Mouse (Mus musculus): ENCODE measurements around the gene Ntmt1. TPM values are rescaled to one million over a fixed set of nuclear protein-coding genes. Genes with fewer than 3 reads are reported as not detected.
A peak's percentile ranks its signal among the peaks of the same experiment; 100 is the strongest.

The Ntmt1 gene
- polyA plus RNA-seq, 1 experiment: 14.6 TPM

- H3K4me1 ChIP-seq (ENCODE audit: control insufficient read depth, insufficient read depth, insufficient read length, low read length): 0 out of 2 replicates have a peak, but pooled peaks cover 3% of the 10 kb centered on the region
- no peak overlapping the region for H3K27ac ChIP-seq (replicated peaks; ENCODE audit: low read depth, low read length)
- H3K4me3 ChIP-seq (ENCODE audit: insufficient read depth, low read depth, low read length): no peak overlapping the region
Measured at GRCm38 (mm10) chr2:30799456-30799855, 8.2 kb upstream of the Ntmt1 start.

GRCm38 (mm10) chr2:30800671-30801066 is 7.0 kb upstream of the Ntmt1 start:
- H3K4me3 ChIP-seq (ENCODE audit: insufficient read depth, low read depth, low read length): 0 out of 2 replicates have a peak overlapping the region, but pooled peaks have one; percentile 61
- H3K4me1 ChIP-seq (ENCODE audit: control insufficient read depth, insufficient read depth, insufficient read length, low read length): 0 out of 2 replicates have a peak, but pooled peaks cover 3% of the 10 kb centered on the region
- H3K27ac ChIP-seq (replicated peaks; ENCODE audit: low read depth, low read length): no peak overlapping the region

GRCm38 (mm10) chr2:30801067-30801852 is 6.4 kb upstream of the Ntmt1 start:
- Histone ChIP-seq H3K27ac (replicated peaks; ENCODE audit: low read depth, low read length) (no peak overlapping the region), H3K4me3 (ENCODE audit: insufficient read depth, low read depth, low read length) (peak overlapping the region; percentile 61), H3K4me1 (ENCODE audit: control insufficient read depth, insufficient read depth, insufficient read length, low read length) (0 out of 2 replicates have a peak, but pooled peaks cover 3% of the 10 kb centered on the region)

GRCm38 (mm10) chr2:30803604-30804003 is 4.0 kb upstream of the Ntmt1 start, which contains the start of gene 1700001O22Rik:
TSS of gene 1700001O22Rik (minus strand) at chr2:30803661.
- H3K4me1 ChIP-seq (ENCODE audit: control insufficient read depth, insufficient read depth, insufficient read length, low read length): peaks cover 7% of the 10 kb centered on the region
- H3K4me3 ChIP-seq (ENCODE audit: insufficient read depth, low read depth, low read length): no peak within 1 kb of the TSS
- H3K27ac ChIP-seq (replicated peaks; ENCODE audit: low read depth, low read length): no peak within 1 kb of the TSS

- no peak overlapping the region for H3K27ac ChIP-seq (replicated peaks; ENCODE audit: low read depth, low read length)
- peaks cover 10% of the 10 kb centered on the region for H3K4me1 ChIP-seq (ENCODE audit: control insufficient read depth, insufficient read depth, insufficient read length, low read length)
- no peak overlapping the region for H3K4me3 ChIP-seq (ENCODE audit: insufficient read depth, low read depth, low read length)
Measured at GRCm38 (mm10) chr2:30805983-30806382, 1.6 kb upstream of the Ntmt1 start.

- Histone ChIP-seq H3K4me1 (ENCODE audit: control insufficient read depth, insufficient read depth, insufficient read length, low read length) (peaks cover 7% of the 10 kb centered on the region), H3K4me3 (ENCODE audit: insufficient read depth, low read depth, low read length) (peak overlapping the region; percentile 62), H3K27ac (replicated peaks; ENCODE audit: low read depth, low read length) (no peak overlapping the region)
Measured at GRCm38 (mm10) chr2:30807147-30807647, 429 bp upstream of the Ntmt1 start.

- peak overlapping the region; percentile 61 for H3K27ac ChIP-seq (replicated peaks; ENCODE audit: low read depth, low read length)
- H3K4me3 ChIP-seq (ENCODE audit: insufficient read depth, low read depth, low read length): peak overlapping the region; percentile 74
- H3K4me1 ChIP-seq (ENCODE audit: control insufficient read depth, insufficient read depth, insufficient read length, low read length): peaks cover 7% of the 10 kb centered on the region
Measured at GRCm38 (mm10) chr2:30808296-30808655, 650 bp downstream of the Ntmt1 start.

- H3K27ac ChIP-seq (replicated peaks; ENCODE audit: low read depth, low read length): no peak overlapping the region
- H3K4me3 ChIP-seq (ENCODE audit: insufficient read depth, low read depth, low read length): no peak overlapping the region
- H3K4me1 ChIP-seq (ENCODE audit: control insufficient read depth, insufficient read depth, insufficient read length, low read length): peaks cover 7% of the 10 kb centered on the region
Measured at GRCm38 (mm10) chr2:30809503-30809902, 1.9 kb downstream of the Ntmt1 start.

- H3K4me3 ChIP-seq (ENCODE audit: insufficient read depth, low read depth, low read length): no peak overlapping the region
- peaks cover 7% of the 10 kb centered on the region for H3K4me1 ChIP-seq (ENCODE audit: control insufficient read depth, insufficient read depth, insufficient read length, low read length)
- no peak overlapping the region for H3K27ac ChIP-seq (replicated peaks; ENCODE audit: low read depth, low read length)
Measured at GRCm38 (mm10) chr2:30810573-30810972, 2.9 kb downstream of the Ntmt1 start.

GRCm38 (mm10) chr2:30816383-30816782 is 8.8 kb downstream of the Ntmt1 start:
- H3K4me1 ChIP-seq (ENCODE audit: control insufficient read depth, insufficient read depth, insufficient read length, low read length): no peaks in the 10 kb centered on the region
- no peak overlapping the region for H3K4me3 ChIP-seq (ENCODE audit: insufficient read depth, low read depth, low read length)
- no peak overlapping the region for H3K27ac ChIP-seq (replicated peaks; ENCODE audit: low read depth, low read length)

GRCm38 (mm10) chr2:30819873-30820272 is 12.2 kb downstream of the Ntmt1 start:
- Histone ChIP-seq H3K4me1 (ENCODE audit: control insufficient read depth, insufficient read depth, insufficient read length, low read length) (no peaks in the 10 kb centered on the region), H3K27ac (replicated peaks; ENCODE audit: low read depth, low read length) (no peak overlapping the region), H3K4me3 (ENCODE audit: insufficient read depth, low read depth, low read length) (no peak overlapping the region)

GRCm38 (mm10) chr2:30821073-30821472 is 13.4 kb downstream of the Ntmt1 start:
- H3K4me3 ChIP-seq (ENCODE audit: insufficient read depth, low read depth, low read length): no peak overlapping the region
- no peaks in the 10 kb centered on the region for H3K4me1 ChIP-seq (ENCODE audit: control insufficient read depth, insufficient read depth, insufficient read length, low read length)
- H3K27ac ChIP-seq (replicated peaks; ENCODE audit: low read depth, low read length): no peak overlapping the region

GRCm38 (mm10) chr2:30822460-30822859 is 14.8 kb downstream of the Ntmt1 start:
- H3K4me3 ChIP-seq (ENCODE audit: insufficient read depth, low read depth, low read length): no peak overlapping the region
- no peak overlapping the region for H3K27ac ChIP-seq (replicated peaks; ENCODE audit: low read depth, low read length)
- H3K4me1 ChIP-seq (ENCODE audit: control insufficient read depth, insufficient read depth, insufficient read length, low read length): peaks cover 6% of the 10 kb centered on the region

GRCm38 (mm10) chr2:30823385-30824153 is 15.9 kb downstream of the Ntmt1 start:
- Histone ChIP-seq H3K27ac (replicated peaks; ENCODE audit: low read depth, low read length) (no peak overlapping the region), H3K4me3 (ENCODE audit: insufficient read depth, low read depth, low read length) (no peak overlapping the region), H3K4me1 (ENCODE audit: control insufficient read depth, insufficient read depth, insufficient read length, low read length) (peaks cover 7% of the 10 kb centered on the region)
